Mouse (Mus musculus) kidney, embryonic 15.5 days (tissue): ENCODE data around the gene Cisd1. TPM values are rescaled to one million over a fixed set of nuclear protein-coding genes. Genes with fewer than 3 reads are reported as not detected.
A peak's percentile ranks its signal among the peaks of the same experiment; 100 is the strongest.

Experiments used
- ATAC-seq: fragments of 200-750 bp; cut with Nextera tagmentation; replicated peaks from 2 replicates; pipeline ENCODE4 v1.8.0; 2017; ENCODE audit warnings: moderate TSS enrichment; ENCODE audit not compliant: low FRiP score
- H3K27ac ChIP-seq: fragments of 300-500 bp; sonication (generic); 2 replicates; pipeline ENCODE4 v1.5.1; 2015; ENCODE audit warnings: mild to moderate bottlenecking, inconsistent platforms
- H3K27me3 ChIP-seq: fragments of 300-500 bp; sonication (generic); 2 replicates; pipeline ENCODE4 v1.6.1; 2015; ENCODE audit warnings: inconsistent platforms
- H3K36me3 ChIP-seq: fragments of 300-500 bp; sonication (generic); 2 replicates; pipeline ENCODE4 v1.6.1; 2015; ENCODE audit warnings: inconsistent platforms
- H3K4me1 ChIP-seq: fragments of 300-500 bp; sonication (generic); 2 replicates; pipeline ENCODE4 v1.6.1; 2015; ENCODE audit warnings: inconsistent platforms
- H3K4me2 ChIP-seq: fragments of 300-500 bp; sonication (generic); 2 replicates; pipeline ENCODE4 v1.6.1; 2015; ENCODE audit warnings: moderate library complexity, mild to moderate bottlenecking, inconsistent platforms
- H3K4me3 ChIP-seq: fragments of 300-500 bp; sonication (generic); replicated peaks from 2 replicates; pipeline ENCODE4 v1.5.1; 2015; ENCODE audit warnings: mild to moderate bottlenecking, inconsistent platforms
- H3K9ac ChIP-seq: fragments of 300-500 bp; sonication (generic); 2 replicates; pipeline ENCODE4 v1.6.1; 2015; ENCODE audit warnings: mild to moderate bottlenecking, inconsistent platforms
- H3K9me3 ChIP-seq: fragments of 300-500 bp; sonication (generic); replicated peaks from 2 replicates; pipeline ENCODE4 v1.6.1; 2016; ENCODE audit warnings: inconsistent platforms
- WGBS: fragments of 180-500 bp; shearing (Covaris S2); methylation state at CpG from one replicate; pipeline ENCODE4 v1.1.7; 2015; ENCODE audit warnings: mixed read lengths; 5-methylcytosine and 5-hydroxymethylcytosine counted together
- polyA plus RNA-seq: library from polyadenylated mRNA; unstranded; fragments of >200 nt; fragmentation: Nextera tagmentation; extraction: Ambion mirVana; gene quantifications from 2 replicates; pipeline ENCODE4 v1.2.1, GENCODE M21; 2015

The Cisd1 gene
- polyA plus RNA-seq, 1 experiment from 2014 or later, result 131 TPM

GRCm38 (mm10) chr10:71347964-71348636 is 3.3 kb upstream of the Cisd1 start:
- Histone ChIP-seq H3K9ac (peak overlapping the region; percentile 91), H3K4me1 (peaks cover 44% of the 10 kb centered on the region), H3K9me3 (no peaks in the 10 kb centered on the region), H3K4me3 (peak overlapping the region; percentile 93), H3K27ac (peak overlapping the region; percentile 91), H3K27me3 (no peaks in the 10 kb centered on the region), H3K4me2 (peak overlapping the region; percentile 88), H3K36me3 (peaks cover 11% of the 10 kb centered on the region; the same call in 1 of the 2 replicates)
- peak; percentile 47 for ATAC-seq
- under 1% methylated on average over 48 of the region's 48 CpGs for WGBS

DNA sequence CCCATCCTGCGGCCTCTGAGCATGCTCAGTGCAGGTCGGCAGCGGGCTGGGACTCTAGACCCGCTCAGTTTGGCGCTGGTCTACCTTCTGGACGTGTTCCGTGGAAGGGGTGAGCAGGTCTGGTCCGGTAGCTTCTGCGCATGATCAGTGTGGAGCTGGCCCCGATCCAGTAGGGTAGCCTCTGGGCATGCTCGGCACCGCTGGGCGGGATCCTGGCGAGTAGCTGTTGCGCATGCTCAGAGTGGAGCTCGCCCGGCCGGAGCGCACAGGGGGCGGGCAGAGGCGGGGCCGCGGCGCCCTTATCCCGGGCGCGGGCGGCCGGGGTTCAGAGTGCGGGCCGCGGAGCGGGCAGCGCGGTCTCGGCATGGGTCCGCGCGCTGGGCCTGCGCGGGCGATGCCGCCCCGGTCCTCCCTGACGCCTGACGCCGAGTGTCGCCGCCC is 2.8 kb upstream of the Cisd1 start, which contains the start of gene Ipmk:
TSS of gene Ipmk (plus strand) at position 255 of the 441 bp plus-strand sequence.
- ATAC-seq, result peak; percentile 93
- Histone ChIP-seq H3K4me1 (peaks cover 47% of the 10 kb centered on the region), H3K9me3 (no peaks in the 10 kb centered on the region), H3K27ac (peak within 1 kb of the TSS; percentile 91), H3K36me3 (peaks cover 7% of the 10 kb centered on the region; the same call in 1 of the 2 replicates), H3K9ac (peak within 1 kb of the TSS; percentile 91), H3K4me2 (peak within 1 kb of the TSS; percentile 88), H3K4me3 (peak within 1 kb of the TSS; percentile 93), H3K27me3 (no peaks in the 10 kb centered on the region)
- WGBS, result under 1% methylated on average over 49 of the region's 49 CpGs

DNA sequence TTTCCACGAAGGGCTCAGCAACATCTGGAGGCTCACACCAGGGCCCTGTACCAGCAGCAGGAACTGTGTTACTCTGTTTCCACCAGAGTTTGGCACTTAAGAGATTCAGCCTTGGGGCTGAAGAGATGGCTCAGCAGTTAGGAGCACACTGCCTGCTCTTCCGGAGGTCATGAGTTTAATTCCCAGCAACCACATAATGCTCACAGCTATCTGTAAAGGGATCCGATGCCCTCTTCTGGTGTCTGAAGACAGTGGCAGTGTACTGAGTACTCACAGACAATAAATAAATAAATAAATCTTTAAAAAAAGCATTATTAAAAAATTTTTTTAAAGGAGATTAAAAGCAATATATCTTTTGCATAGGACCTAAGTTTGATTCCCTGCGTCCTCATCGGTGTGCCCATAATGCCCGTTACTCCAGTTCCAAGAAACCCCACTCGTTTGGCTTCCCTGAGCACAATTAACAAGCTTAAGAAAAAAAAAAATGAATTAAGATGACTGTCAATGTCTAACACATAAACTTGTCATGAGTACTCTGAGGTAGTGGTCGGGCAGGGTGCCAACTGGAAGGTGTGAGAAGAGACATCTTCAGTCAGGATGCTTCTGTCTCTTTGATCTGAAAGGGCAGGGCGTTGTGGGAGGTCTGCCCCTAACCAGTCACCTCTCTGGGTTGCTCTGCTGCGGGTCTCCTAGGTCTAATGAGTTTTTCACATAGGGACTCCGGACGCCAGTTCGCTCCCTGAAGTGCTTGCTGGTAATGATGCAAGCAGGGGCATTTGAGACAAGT is 2.2 kb upstream of the Cisd1 start:
- peak overlapping the region; percentile 93 for H3K4me3 ChIP-seq
- 7% methylated on average over 13 of the region's 13 CpGs for WGBS
- H3K9me3 ChIP-seq, result no peaks in the 10 kb centered on the region
- peaks cover 53% of the 10 kb centered on the region for H3K4me1 ChIP-seq
- ATAC-seq, result no peak; the same call in 1 of the 2 replicates
- H3K27me3 ChIP-seq, result no peaks in the 10 kb centered on the region
- H3K27ac ChIP-seq, result peak overlapping the region; percentile 91
- peaks cover 7% of the 10 kb centered on the region; the same call in 1 of the 2 replicates for H3K36me3 ChIP-seq
- peak overlapping the region; percentile 91 for H3K9ac ChIP-seq
- H3K4me2 ChIP-seq, result peak overlapping the region; percentile 88

DNA sequence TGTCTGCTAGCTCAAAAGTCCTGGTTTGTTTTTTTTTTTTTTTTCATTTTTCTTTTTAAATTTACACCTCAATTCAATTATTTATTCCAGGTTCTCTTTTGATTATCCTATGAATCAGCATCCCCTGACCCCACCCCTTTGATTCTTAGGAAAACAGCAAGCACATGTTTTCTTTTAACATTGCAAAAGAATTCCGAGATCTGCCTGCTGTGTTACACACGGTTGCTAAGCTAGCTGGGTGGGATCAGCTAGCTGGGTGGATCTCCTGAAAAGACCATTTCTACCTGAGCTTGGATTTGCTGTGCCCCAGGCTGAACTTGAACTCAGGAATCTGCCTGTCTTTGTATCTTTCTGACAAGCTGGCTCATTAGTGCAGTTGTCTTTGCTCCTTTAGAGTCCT is 1.4 kb upstream of the Cisd1 start:
- 62% methylated on average over 2 of the region's 2 CpGs for WGBS
- no peak for ATAC-seq
- H3K36me3 ChIP-seq, result peaks cover 2% of the 10 kb centered on the region; the same call in 1 of the 2 replicates
- H3K9ac ChIP-seq, result no peak overlapping the region
- H3K4me1 ChIP-seq, result peaks cover 60% of the 10 kb centered on the region
- no peak overlapping the region for H3K4me3 ChIP-seq
- no peaks in the 10 kb centered on the region for H3K27me3 ChIP-seq
- H3K9me3 ChIP-seq, result no peaks in the 10 kb centered on the region
- H3K27ac ChIP-seq, result no peak overlapping the region
- no peak overlapping the region for H3K4me2 ChIP-seq

DNA sequence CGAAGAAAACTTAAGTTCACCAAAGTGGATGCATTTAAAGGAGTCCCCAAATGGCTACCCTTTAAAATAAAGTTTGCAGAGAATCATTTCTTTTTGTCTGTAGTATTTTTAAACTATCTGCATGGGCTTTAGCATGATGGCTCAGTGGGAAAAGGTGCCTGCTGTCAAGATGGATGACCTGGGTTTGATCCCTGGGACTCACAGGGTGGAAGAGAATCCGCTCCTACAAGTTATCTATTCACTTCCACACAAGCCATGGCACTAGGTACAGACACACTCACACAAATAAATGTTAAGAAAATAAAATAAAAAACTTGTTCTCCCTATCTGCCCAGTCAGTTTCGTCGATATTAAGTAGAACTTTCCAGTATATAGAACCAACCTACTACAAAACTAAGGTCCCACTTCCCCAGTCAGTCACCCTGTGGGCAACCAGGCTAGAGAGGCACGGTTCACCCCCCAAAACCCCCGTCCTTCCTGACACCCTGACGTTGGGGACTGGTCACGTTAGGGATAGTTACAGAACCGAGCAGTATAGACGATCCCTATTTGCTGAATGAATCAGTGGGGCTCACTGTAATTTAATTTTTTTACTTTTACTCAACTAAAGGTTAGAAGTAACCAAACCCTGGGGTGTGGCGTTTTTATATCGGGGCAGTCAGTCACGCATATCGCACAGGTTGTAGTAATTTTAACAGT is 1.0 kb downstream of the Cisd1 start:
- H3K4me3 ChIP-seq, result peak overlapping the region; percentile 68
- H3K27me3 ChIP-seq, result no peaks in the 10 kb centered on the region
- peaks cover 65% of the 10 kb centered on the region for H3K4me1 ChIP-seq
- no peak overlapping the region for H3K27ac ChIP-seq
- H3K9me3 ChIP-seq, result no peaks in the 10 kb centered on the region
- WGBS, result 23% methylated on average over 14 of the region's 14 CpGs
- H3K36me3 ChIP-seq, result no peaks in the 10 kb centered on the region
- H3K4me2 ChIP-seq, result peak overlapping the region; percentile 81
- ATAC-seq, result no peak
- H3K9ac ChIP-seq, result peak overlapping the region; percentile 62

DNA sequence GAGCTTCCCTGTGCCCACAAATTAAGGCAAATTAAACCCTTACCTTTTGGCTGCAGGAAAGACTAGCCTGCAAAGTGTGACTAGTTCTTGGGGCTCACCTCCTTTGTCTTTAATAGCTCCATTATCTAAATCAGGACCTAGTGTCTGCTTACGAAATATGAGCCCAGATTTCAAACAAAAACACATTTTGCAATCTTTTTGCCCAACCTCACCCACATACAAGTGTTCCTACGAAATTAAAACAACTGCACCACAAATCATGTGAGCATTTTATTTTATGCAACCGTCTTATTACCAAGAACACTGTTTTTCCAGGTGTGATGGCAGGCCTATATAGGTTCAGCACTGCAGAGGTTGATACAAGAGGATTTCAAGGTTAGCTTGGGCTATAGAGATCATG is 1.6 kb downstream of the Cisd1 start:
- Histone ChIP-seq H3K4me2 (peak overlapping the region; percentile 81; the same call in 1 of the 2 replicates), H3K4me1 (peaks cover 66% of the 10 kb centered on the region), H3K27me3 (no peaks in the 10 kb centered on the region), H3K9ac (no peak overlapping the region), H3K27ac (no peak overlapping the region), H3K9me3 (no peaks in the 10 kb centered on the region), H3K4me3 (no peak overlapping the region), H3K36me3 (no peaks in the 10 kb centered on the region)
- 77% methylated on average over 3 of the region's 3 CpGs for WGBS
- no peak for ATAC-seq

DNA sequence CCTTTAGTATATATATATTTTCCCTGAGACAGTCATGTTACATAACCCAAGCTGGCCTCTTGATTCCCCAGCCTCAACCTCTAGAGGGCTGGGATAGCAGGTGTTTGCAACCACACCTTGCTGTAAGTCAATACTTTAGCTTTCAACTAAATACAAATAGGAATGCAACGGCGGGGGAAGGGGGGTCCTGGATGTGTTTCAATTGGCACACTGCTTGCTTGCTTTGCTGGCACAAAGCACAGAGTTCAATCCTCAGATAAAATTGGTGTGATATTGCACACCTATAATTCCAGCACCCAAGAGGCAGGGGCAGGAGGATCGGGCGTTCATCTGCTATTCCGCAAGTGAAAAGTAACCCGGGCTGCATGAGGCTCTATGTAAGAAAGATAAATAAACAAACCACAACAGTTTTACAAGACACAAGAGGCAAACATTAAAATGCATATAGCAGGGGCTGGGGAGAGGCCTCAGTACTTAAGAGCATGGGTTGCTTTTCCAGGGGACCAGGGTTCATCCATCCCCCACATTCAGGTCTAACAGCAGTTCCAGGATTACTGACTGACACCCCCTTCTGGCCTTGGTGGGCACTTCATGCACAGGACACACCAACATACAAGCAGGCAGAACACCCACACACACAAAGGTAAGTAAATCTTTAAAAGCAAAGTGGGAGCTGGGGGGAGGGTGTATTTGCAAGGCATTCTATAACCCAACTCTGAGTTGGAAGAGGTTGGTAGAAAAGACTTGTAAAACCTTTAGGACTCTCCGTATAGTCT is 2.5 kb downstream of the Cisd1 start:
- Histone ChIP-seq H3K9ac (no peak overlapping the region), H3K4me1 (peaks cover 72% of the 10 kb centered on the region), H3K9me3 (no peaks in the 10 kb centered on the region), H3K4me2 (no peak overlapping the region), H3K36me3 (no peaks in the 10 kb centered on the region), H3K27me3 (no peaks in the 10 kb centered on the region), H3K27ac (no peak overlapping the region), H3K4me3 (no peak overlapping the region)
- WGBS, result 81% methylated on average over 7 of the region's 7 CpGs
- no peak for ATAC-seq

DNA sequence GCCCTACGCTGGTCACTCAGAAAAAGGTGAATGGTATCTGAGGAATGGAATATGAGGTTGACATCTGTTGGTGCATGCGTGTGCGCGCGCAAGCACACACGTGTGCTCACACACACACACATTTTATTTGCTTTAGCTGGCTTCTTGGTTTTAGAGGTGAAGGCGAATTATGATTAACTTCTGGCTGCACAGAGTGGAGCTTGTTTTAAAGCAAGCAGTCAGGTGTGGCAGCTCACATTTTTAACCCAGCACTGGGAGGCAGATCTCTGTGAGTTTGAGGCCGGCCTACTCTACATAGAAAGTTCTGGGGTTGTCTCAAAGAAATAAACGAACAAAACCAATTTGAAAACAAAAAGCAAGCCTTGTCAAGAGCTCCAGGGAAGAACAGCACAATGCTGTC is 3.5 kb downstream of the Cisd1 start:
- no peak overlapping the region for H3K4me2 ChIP-seq
- H3K4me1 ChIP-seq, result peaks cover 64% of the 10 kb centered on the region
- peaks cover 2% of the 10 kb centered on the region for H3K36me3 ChIP-seq
- no peak overlapping the region for H3K9ac ChIP-seq
- H3K27me3 ChIP-seq, result no peaks in the 10 kb centered on the region
- H3K27ac ChIP-seq, result peak overlapping the region; percentile 48; the same call in 1 of the 2 replicates
- no peaks in the 10 kb centered on the region for H3K9me3 ChIP-seq
- 89% methylated on average over 9 of the region's 9 CpGs for WGBS
- no peak overlapping the region for H3K4me3 ChIP-seq
- no peak for ATAC-seq

GRCm38 (mm10) chr10:71340195-71340594 is 4.6 kb downstream of the Cisd1 start:
- Histone ChIP-seq H3K4me1 (peaks cover 60% of the 10 kb centered on the region), H3K9me3 (no peaks in the 10 kb centered on the region), H3K27me3 (no peaks in the 10 kb centered on the region), H3K36me3 (peaks cover 12% of the 10 kb centered on the region), H3K27ac (no peak overlapping the region), H3K9ac (no peak overlapping the region), H3K4me3 (no peak overlapping the region), H3K4me2 (no peak overlapping the region)
- WGBS, result 54% methylated on average over 2 of the region's 2 CpGs
- ATAC-seq, result no peak

- Histone ChIP-seq H3K4me1 (peaks cover 56% of the 10 kb centered on the region), H3K27me3 (no peaks in the 10 kb centered on the region), H3K9ac (no peak overlapping the region), H3K9me3 (no peaks in the 10 kb centered on the region), H3K36me3 (peaks cover 19% of the 10 kb centered on the region), H3K27ac (no peak overlapping the region), H3K4me2 (no peak overlapping the region), H3K4me3 (no peak overlapping the region)
- WGBS, result 49% methylated on average over 4 of the region's 4 CpGs
- no peak for ATAC-seq
These were observed 5.3 kb downstream of the Cisd1 start for GRCm38 (mm10) chr10:71339463-71339862.

DNA sequence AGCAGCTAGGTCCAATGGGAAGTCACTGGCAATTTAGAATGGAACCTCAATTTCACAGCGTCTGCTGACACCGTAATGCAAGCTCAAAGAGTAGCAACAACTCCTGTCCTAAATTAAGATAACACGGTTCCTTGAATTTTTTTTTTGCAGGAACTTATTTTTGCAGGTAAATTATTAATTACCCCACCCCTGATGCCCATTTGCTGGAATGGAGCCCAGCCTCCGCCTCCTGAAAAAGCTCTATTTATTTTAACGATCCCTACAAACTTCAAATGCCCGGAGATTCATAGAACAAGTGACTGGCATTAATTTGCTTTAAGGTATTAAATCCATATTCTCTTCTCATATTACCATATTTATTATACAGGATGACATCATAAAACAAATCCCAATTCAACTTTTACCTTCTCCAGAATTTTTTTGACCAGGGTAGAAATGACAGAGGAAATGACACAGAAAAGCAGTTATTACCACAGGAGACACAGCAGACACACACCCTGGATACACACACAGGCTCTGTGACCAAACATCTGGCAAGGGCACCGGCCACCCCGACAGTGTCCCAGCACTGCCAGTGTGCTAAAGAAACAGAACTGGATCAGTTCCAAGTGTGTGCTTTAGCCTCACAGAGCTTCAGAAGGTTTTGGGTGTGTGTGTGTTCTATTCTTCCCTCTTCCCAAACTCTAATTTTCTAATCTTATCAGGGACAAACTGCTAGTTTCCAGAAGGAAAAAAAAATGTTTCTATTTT is 6.4 kb downstream of the Cisd1 start:
- Histone ChIP-seq H3K4me1 (peaks cover 47% of the 10 kb centered on the region), H3K4me3 (no peak overlapping the region), H3K9ac (no peak overlapping the region), H3K4me2 (peak overlapping the region; percentile 10; the same call in 1 of the 2 replicates), H3K27ac (no peak overlapping the region), H3K9me3 (no peaks in the 10 kb centered on the region), H3K27me3 (no peaks in the 10 kb centered on the region), H3K36me3 (peaks cover 29% of the 10 kb centered on the region)
- ATAC-seq, result no peak
- WGBS, result 59% methylated on average over 8 of the region's 8 CpGs
